7 mouse cellular contexts compared by ENCODE assay signal in the genomic region with DNA sequence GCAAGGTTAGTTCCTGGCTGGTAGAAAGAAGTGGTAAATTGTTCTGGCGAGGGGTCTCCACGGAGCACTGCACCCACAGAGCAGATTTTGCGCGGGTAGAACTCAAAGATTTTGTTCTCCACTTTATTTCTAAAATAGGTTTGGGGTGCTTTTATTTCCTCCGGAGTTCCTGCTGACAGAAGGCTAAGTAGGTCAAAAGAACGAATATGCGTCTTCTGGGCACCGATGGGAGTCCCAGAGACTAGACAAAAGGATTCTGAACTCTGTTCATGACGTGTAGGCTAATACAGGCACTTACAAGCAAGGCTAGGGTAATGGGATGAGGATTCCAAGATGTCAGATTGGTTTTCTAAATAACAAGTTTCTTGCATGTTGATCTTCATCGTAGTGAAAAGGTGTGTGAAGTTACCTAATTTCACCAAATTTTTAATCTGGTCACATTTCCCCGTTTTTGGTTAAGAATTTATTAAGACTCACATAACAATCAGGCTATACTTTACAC. TPM values are rescaled to one million over a fixed set of nuclear protein-coding genes. Genes with fewer than 3 reads are reported as not detected.
DNase-seq lines count a peak whose midpoint lies in the region; ATAC-seq lines count a peak whose summit lies in the region.

No protein-coding gene starts in this region.

- no peaks in the 10 kb centered on the region for H3K9me3 ChIP-seq in neural tube, embryonic 11.5 days (ENCODE audit: control insufficient read depth, low read length)
- H3K9me3 ChIP-seq in embryonic facial prominence, embryonic 14.5 days (ENCODE audit: control insufficient read depth, low read length) = no peaks in the 10 kb centered on the region
- H3K9me3 ChIP-seq in limb, embryonic 12.5 days = no peaks in the 10 kb centered on the region
- no peaks in the 10 kb centered on the region for H3K9me3 ChIP-seq in stomach, embryonic 15.5 days

- 6% methylated on average over 11 of the region's 11 CpGs for WGBS in neural tube, embryonic 11.5 days
- WGBS in embryonic facial prominence, embryonic 14.5 days = 3% methylated on average over 11 of the region's 11 CpGs
- WGBS in limb, embryonic 12.5 days = 5% methylated on average over 11 of the region's 11 CpGs
- WGBS in stomach, embryonic 15.5 days = 4% methylated on average over 11 of the region's 11 CpGs

- peak overlapping the region; percentile 60 for H3K4me3 ChIP-seq in neural tube, embryonic 11.5 days (ENCODE audit: low read depth, low read length)
- peak overlapping the region; percentile 95 for H3K4me3 ChIP-seq in embryonic facial prominence, embryonic 14.5 days (ENCODE audit: low read depth, low read length)
- H3K4me3 ChIP-seq in limb, embryonic 12.5 days (replicated peaks) = peak overlapping the region; percentile 86
- peak overlapping the region; percentile 96 for H3K4me3 ChIP-seq in stomach, embryonic 15.5 days (replicated peaks)

- H3K4me1 ChIP-seq in neural tube, embryonic 11.5 days (ENCODE audit: control insufficient read depth, insufficient read depth, low read length) = peaks cover 14% of the 10 kb centered on the region; the same call in 1 of the 2 replicates
- peaks cover 16% of the 10 kb centered on the region; the same call in 1 of the 2 replicates for H3K4me1 ChIP-seq in embryonic facial prominence, embryonic 14.5 days (ENCODE audit: control insufficient read depth, insufficient read depth, low read length)
- peaks cover 24% of the 10 kb centered on the region for H3K4me1 ChIP-seq in limb, embryonic 12.5 days (replicated peaks)
- H3K4me1 ChIP-seq in stomach, embryonic 15.5 days = peaks cover 12% of the 10 kb centered on the region

- H3K27ac ChIP-seq in neural tube, embryonic 11.5 days (ENCODE audit: low read depth, low read length) = no peak overlapping the region; the same call in 1 of the 2 replicates
- H3K27ac ChIP-seq in embryonic facial prominence, embryonic 14.5 days (replicated peaks; ENCODE audit: low read depth, low read length) = peak overlapping the region; percentile 84
- H3K27ac ChIP-seq in limb, embryonic 12.5 days = peak overlapping the region; percentile 92
- H3K27ac ChIP-seq in stomach, embryonic 15.5 days = peak overlapping the region; percentile 83; the same call in 1 of the 2 replicates

- no peaks in the 10 kb centered on the region for H3K27me3 ChIP-seq in neural tube, embryonic 11.5 days (ENCODE audit: control insufficient read depth, insufficient read depth, low read length)
- no peaks in the 10 kb centered on the region for H3K27me3 ChIP-seq in embryonic facial prominence, embryonic 14.5 days (replicated peaks; ENCODE audit: control insufficient read depth, insufficient read depth, low read length)
- H3K27me3 ChIP-seq in limb, embryonic 12.5 days = no peaks in the 10 kb centered on the region
- H3K27me3 ChIP-seq in stomach, embryonic 15.5 days (replicated peaks) = no peaks in the 10 kb centered on the region

- peak; percentile 3; the same call in 1 of the 2 replicates for ATAC-seq in neural tube, embryonic 11.5 days (ENCODE audit: insufficient read depth, low FRiP score, low TSS enrichment)
- ATAC-seq in embryonic facial prominence, embryonic 14.5 days (ENCODE audit: low read depth) = no peak
- no peak for ATAC-seq in limb, embryonic 12.5 days (ENCODE audit: insufficient number of reproducible peaks, insufficient read depth, low FRiP score, low TSS enrichment, low read depth)
- no peak for ATAC-seq in stomach, embryonic 15.5 days (ENCODE audit: insufficient read depth, low FRiP score, low read depth)

- peaks cover 7% of the 10 kb centered on the region for H3K36me3 ChIP-seq in neural tube, embryonic 11.5 days (ENCODE audit: control insufficient read depth, insufficient read depth, low read length)
- H3K36me3 ChIP-seq in embryonic facial prominence, embryonic 14.5 days (ENCODE audit: control insufficient read depth, insufficient read depth, low read length) = peaks cover 29% of the 10 kb centered on the region
- peaks cover 35% of the 10 kb centered on the region for H3K36me3 ChIP-seq in limb, embryonic 12.5 days
- peaks cover 13% of the 10 kb centered on the region for H3K36me3 ChIP-seq in stomach, embryonic 15.5 days

- H3K4me2 ChIP-seq in neural tube, embryonic 11.5 days (ENCODE audit: low read depth) = peak overlapping the region; percentile 76
- peak overlapping the region; percentile 82 for H3K4me2 ChIP-seq in embryonic facial prominence, embryonic 14.5 days (ENCODE audit: low read depth, low read length)
- H3K4me2 ChIP-seq in limb, embryonic 12.5 days = peak overlapping the region; percentile 79
- peak overlapping the region; percentile 80 for H3K4me2 ChIP-seq in stomach, embryonic 15.5 days

- peak overlapping the region; percentile 77 for H3K9ac ChIP-seq in neural tube, embryonic 11.5 days (ENCODE audit: low read length)
- H3K9ac ChIP-seq in embryonic facial prominence, embryonic 14.5 days (ENCODE audit: low read depth, low read length) = peak overlapping the region; percentile 97
- peak overlapping the region; percentile 95 for H3K9ac ChIP-seq in limb, embryonic 12.5 days (replicated peaks)
- H3K9ac ChIP-seq in stomach, embryonic 15.5 days = peak overlapping the region; percentile 94

- DNase-seq in neural tube, embryonic 11.5 days (ENCODE audit: low spot score) = no peak
- DNase-seq in neural tube, embryonic 10.5 days (ENCODE audit: extremely low spot score, low spot score) = no peak
- DNase-seq in embryonic facial prominence, embryonic 14.5 days (ENCODE audit: low spot score) = no peak
- no peak for DNase-seq in left cerebral cortex, adult 11 months (ENCODE audit: low spot score)
- DNase-seq in layer of hippocampus, postnatal 10 days (ENCODE audit: low spot score in 2 of 2) = no peak

RNA-seq across cellular contexts. Expression of a gene that starts 0.8 kb away (rescaled TPM):
- 166 and 171 TPM in 2 replicates for polyA plus RNA-seq in neural tube, embryonic 11.5 days (2014; fragmentation: Nextera tagmentation; extraction: Ambion mirVana)
- 122 and 138 TPM in 2 replicates for polyA plus RNA-seq in embryonic facial prominence, embryonic 14.5 days (2014; fragmentation: Nextera tagmentation; extraction: Ambion mirVana)
- polyA plus RNA-seq in limb, embryonic 12.5 days (2016; fragmentation: Nextera tagmentation; extraction: Ambion mirVana) = 205 and 207 TPM in 2 replicates
- 130 and 151 TPM in 2 replicates for polyA plus RNA-seq in stomach, embryonic 15.5 days (2015; fragmentation: Nextera tagmentation; extraction: Ambion mirVana)
- total RNA-seq in layer of hippocampus, postnatal 10 days (2021) = 10 to 100 TPM; 24.1 to 25.0 TPM

RNA-seq across cellular contexts. Expression of a gene that starts 1.1 kb away (rescaled TPM):
- 54.1 and 54.4 TPM in 2 replicates for polyA plus RNA-seq in neural tube, embryonic 11.5 days (2014; fragmentation: Nextera tagmentation; extraction: Ambion mirVana)
- polyA plus RNA-seq in embryonic facial prominence, embryonic 14.5 days (2014; fragmentation: Nextera tagmentation; extraction: Ambion mirVana) = 35.2 and 38.3 TPM in 2 replicates
- polyA plus RNA-seq in limb, embryonic 12.5 days (2016; fragmentation: Nextera tagmentation; extraction: Ambion mirVana) = 53.9 and 57.0 TPM in 2 replicates
- polyA plus RNA-seq in stomach, embryonic 15.5 days (2015; fragmentation: Nextera tagmentation; extraction: Ambion mirVana) = 48.0 and 51.0 TPM in 2 replicates
- 1 to 10 TPM; 3.0 to 3.2 TPM for total RNA-seq in layer of hippocampus, postnatal 10 days (2021)

RNA-seq across cellular contexts. Expression of a gene that starts 20.8 kb away (rescaled TPM):
- 40.7 and 45.1 TPM in 2 replicates for polyA plus RNA-seq in neural tube, embryonic 11.5 days (2014; fragmentation: Nextera tagmentation; extraction: Ambion mirVana)
- 69.3 and 85.7 TPM in 2 replicates for polyA plus RNA-seq in embryonic facial prominence, embryonic 14.5 days (2014; fragmentation: Nextera tagmentation; extraction: Ambion mirVana)
- polyA plus RNA-seq in limb, embryonic 12.5 days (2016; fragmentation: Nextera tagmentation; extraction: Ambion mirVana) = 27.6 and 29.2 TPM in 2 replicates
- polyA plus RNA-seq in stomach, embryonic 15.5 days (2015; fragmentation: Nextera tagmentation; extraction: Ambion mirVana) = 49.4 and 57.8 TPM in 2 replicates
- 10 to 100 TPM; 63.1 to 71.6 TPM for total RNA-seq in layer of hippocampus, postnatal 10 days (2021)

RNA-seq across cellular contexts. Expression of a gene that starts 39.3 kb away (rescaled TPM):
- polyA plus RNA-seq in neural tube, embryonic 11.5 days (2014; fragmentation: Nextera tagmentation; extraction: Ambion mirVana) = 97.5 and 99.5 TPM in 2 replicates
- polyA plus RNA-seq in embryonic facial prominence, embryonic 14.5 days (2014; fragmentation: Nextera tagmentation; extraction: Ambion mirVana) = 92.5 and 92.8 TPM in 2 replicates
- 104 and 107 TPM in 2 replicates for polyA plus RNA-seq in limb, embryonic 12.5 days (2016; fragmentation: Nextera tagmentation; extraction: Ambion mirVana)
- polyA plus RNA-seq in stomach, embryonic 15.5 days (2015; fragmentation: Nextera tagmentation; extraction: Ambion mirVana) = 84.4 and 89.6 TPM in 2 replicates
- 10 to 100 TPM; 82.4 to 89.3 TPM for total RNA-seq in layer of hippocampus, postnatal 10 days (2021)
